Mouse (Mus musculus): ENCODE data around the gene 4930562C15Rik.
"Not testable (repeated sequence)": the region's sequence is repeated elsewhere in the genome, so short reads cannot be mapped to it uniquely, and the experiment has no call there.

The 4930562C15Rik gene

DNA sequence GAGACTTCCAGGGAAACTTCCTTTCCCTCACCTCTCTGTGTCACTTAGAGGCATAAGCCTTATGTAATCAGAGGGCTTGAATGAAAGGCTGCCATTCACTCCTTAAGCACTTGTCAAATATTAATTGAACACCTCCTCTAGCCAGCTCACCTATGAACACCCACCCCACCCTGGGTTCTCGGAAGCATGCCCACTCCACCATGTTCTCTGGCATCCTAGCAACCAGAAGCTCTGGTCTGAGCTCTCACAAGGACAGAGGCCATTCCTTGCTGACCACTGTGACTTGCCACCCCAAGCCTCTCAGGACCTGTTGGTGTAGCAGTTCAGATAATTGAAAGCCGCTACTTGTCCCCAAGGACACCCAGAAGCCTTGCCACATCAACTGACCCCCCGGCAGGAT lies at the start of gene 4930562C15Rik:
TSS of gene 4930562C15Rik (plus strand) at position 226 of the 400 bp plus-strand sequence.
- DNase-seq (ENCODE audit: low spot score) = no peak

GRCm38 (mm10) chr16:4785706-4786105 lies 49.5 kb upstream of the 4930562C15Rik start:
- DNase-seq (ENCODE audit: low spot score) = peak; percentile 22

- no peak for DNase-seq (ENCODE audit: low spot score)
Measured at GRCm38 (mm10) chr16:4788176-4788575, 47.0 kb upstream of the 4930562C15Rik start.

DNA sequence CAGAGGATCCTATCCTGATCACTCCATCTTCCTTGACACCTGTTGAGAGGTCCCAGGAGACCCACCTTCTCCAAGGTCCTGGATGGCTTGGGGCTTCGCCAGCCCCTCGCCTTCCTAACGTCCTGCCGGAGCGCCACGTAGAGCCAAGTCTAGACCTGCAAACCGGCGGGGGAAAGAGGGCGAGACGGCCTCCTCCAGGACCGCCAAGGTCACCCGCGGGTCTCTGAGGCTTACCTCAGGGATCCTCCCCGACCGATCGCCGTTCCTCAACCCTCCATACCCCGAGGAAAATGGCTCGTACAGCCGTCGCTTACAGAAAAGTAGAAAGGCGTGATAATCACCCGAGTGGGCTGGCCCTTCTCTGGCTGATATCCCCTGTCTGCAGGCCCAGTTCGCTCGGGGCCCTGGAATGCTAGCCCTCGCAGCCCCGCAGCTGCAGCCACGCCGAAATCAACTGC lies 45.9 kb upstream of the 4930562C15Rik start:
- peak; percentile 40 for DNase-seq (ENCODE audit: low spot score)

DNA sequence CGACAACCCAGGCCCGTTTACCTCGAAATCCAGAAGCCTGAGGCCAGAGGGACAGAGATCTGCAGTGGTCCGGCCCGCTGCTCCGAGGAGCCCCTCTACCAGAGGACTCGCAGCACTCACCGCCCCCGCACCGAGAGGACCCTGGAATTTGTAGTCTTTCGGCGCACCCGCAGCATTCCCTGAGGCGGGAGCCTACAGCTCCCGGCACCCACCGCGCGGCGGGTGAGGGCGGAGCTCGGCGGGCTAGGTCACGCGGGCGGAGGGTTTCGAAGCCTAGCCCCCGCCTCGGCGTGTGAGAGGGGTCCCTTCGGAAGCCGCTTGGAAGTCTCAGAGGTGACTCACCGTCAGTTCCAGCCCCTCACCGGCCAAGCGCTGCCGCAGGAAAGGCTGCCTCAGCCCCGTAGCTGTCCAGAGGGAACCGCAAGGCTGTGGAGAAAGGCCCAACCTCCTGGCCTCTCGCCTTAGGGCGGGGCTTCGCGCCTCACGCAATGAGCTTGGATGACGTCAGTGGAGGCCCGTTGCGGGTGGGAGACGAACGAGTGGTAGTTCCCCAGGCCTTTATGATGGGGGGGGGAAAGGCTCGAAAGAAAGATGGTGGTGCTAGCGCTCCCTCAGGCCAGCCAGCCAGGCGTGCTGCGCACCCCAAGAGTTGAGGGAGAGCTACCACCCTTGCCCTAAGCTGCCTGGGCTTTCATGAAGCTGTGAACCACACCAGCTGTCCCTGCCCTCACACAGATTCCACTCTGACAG lies 45.2 kb upstream of the 4930562C15Rik start, which contains the start of gene Cdip1:
TSS of gene Cdip1 (minus strand) at position 483 of the 750 bp plus-strand sequence.
- peak; percentile 95 for DNase-seq (ENCODE audit: low spot score)

GRCm38 (mm10) chr16:4791332-4791731 lies 43.9 kb upstream of the 4930562C15Rik start:
- peak; percentile 27 for DNase-seq (ENCODE audit: low spot score)

DNA sequence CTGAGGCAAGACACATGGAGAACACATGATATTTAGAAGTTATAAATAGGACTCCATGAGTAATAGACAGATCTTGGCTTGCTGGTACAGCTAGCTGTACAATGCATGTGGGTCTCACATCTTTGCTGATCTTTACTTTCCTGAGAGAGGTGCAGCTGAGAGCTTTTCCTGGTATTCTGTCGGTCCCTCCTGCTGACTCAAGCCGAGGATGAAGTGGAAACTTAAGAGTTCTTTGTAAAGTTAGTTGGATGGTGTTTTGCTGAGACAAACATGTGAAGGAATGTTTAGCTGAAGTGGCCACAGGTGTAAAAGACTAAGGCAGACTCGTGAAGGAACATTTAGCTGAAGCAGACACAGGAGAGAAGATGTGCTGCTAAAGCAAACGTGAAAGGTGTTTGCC lies 38.6 kb upstream of the 4930562C15Rik start:
- no peak for DNase-seq (ENCODE audit: low spot score)

- no peak for DNase-seq (ENCODE audit: low spot score)
Measured at GRCm38 (mm10) chr16:4818349-4818748, 16.9 kb upstream of the 4930562C15Rik start.

GRCm38 (mm10) chr16:4824466-4824865 lies 10.8 kb upstream of the 4930562C15Rik start:
- not testable (repeated sequence) for DNase-seq (ENCODE audit: low spot score)

- no peak for DNase-seq (ENCODE audit: low spot score)
Measured at GRCm38 (mm10) chr16:4827639-4828038, 7.6 kb upstream of the 4930562C15Rik start.

GRCm38 (mm10) chr16:4829271-4829900 lies 5.8 kb upstream of the 4930562C15Rik start:
- DNase-seq (ENCODE audit: low spot score) = no peak

DNA sequence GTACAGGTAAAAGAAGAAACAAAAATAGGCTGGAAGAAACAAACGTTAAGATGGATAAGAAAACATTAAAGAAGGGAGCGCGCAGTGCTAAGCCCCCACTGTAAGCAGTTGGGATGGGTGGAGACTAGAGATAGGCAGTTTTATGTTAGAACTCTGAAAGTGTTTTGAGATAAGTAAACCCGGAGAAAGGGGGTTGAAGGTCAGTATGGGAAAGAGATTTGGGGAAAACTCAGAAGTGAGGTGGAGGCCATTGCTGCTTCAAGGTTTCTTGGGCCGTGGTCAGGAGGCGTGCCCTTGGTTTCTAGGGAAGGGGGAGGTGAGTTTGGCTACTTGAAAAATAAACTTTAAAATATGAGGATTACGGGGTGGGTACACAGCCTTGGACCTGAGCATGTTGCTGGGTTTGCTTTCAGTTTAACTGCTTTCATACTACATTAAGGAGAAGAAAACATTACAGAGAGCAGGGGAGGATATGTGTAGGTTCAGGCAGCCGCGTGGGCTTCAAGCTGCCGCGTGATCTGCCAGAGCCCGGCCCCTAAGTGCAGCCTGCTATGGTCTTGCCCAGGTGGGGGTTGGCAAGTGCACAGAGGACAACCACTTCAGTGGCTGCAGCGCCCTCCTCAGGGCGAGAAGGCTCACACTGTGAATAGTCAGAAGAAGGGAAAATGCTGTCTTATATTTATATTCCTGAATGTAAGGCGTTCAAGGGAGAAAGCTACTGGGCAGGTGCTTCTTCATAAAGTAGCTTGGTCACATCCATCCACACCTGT lies 3.4 kb upstream of the 4930562C15Rik start:
- no peak for DNase-seq (ENCODE audit: low spot score)

GRCm38 (mm10) chr16:4833858-4834257 lies 1.4 kb upstream of the 4930562C15Rik start:
- no peak for DNase-seq (ENCODE audit: low spot score)

DNA sequence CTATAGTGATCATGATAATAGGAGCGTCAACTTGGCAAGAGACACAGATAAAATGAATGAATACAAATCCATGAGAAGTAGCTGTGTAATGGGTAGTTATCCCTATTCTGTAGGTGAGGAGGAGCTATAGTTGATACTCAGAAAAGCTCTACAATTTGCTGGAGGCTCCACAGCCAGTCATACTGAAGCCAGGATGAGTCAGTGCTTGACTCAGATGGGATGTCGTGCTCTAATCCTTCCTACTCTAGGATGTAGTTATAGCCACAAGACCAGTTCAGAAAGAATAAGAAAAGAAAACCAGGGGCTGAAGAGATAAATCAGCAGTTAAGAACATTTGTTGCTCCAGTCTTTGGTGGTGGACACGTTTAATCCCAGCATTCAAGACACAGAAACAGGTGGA lies 2.4 kb downstream of the 4930562C15Rik start:
- DNase-seq (ENCODE audit: low spot score) = no peak

GRCm38 (mm10) chr16:4839552-4839951 lies 4.3 kb downstream of the 4930562C15Rik start:
- DNase-seq (ENCODE audit: low spot score) = no peak

DNA sequence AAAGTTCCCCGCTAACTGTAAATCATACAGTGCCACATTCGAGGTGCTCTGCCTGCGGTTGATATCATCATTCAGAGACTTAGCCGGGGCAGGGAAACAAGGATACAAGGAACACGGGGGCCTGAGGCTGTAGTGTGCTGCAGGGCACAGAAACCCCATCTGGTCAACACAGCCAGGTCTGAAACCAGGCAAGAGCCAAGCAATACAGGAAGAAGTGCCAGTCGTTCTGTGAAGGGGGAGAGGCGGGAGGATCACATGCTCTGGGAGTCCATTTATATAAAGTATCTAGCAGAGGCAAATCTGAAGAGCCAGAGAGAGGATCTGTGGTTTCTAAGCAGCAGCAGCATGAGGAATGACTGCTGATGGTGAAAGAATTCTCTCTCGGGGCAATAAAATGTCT lies 5.0 kb downstream of the 4930562C15Rik start:
- DNase-seq (ENCODE audit: low spot score) = no peak

GRCm38 (mm10) chr16:4847041-4847440 lies 11.8 kb downstream of the 4930562C15Rik start:
- no peak for DNase-seq (ENCODE audit: low spot score)

DNA sequence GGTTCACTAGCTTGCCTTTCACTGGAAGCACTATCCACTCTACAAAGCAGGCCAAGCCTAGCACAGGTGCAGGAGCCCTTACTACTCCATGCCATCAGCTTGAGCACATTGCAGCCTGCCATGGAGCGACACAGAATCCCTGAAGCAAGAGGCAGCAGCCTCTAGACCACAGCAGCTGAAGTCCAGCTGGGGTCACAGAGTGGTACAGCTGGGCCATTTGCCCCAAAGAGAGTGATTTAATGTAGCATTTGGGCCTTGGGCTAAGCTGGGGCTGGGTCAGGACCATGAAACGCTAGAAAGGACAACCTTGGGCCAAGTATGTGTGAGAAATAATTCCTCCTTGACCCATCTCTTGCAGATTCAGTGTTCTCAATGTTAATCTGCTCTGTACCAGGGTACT lies 12.9 kb downstream of the 4930562C15Rik start:
- no peak for DNase-seq (ENCODE audit: low spot score)

GRCm38 (mm10) chr16:4850361-4850760 lies 15.1 kb downstream of the 4930562C15Rik start:
- no peak for DNase-seq (ENCODE audit: low spot score)

- DNase-seq (ENCODE audit: low spot score) = no peak
Measured at GRCm38 (mm10) chr16:4850938-4851628, 15.9 kb downstream of the 4930562C15Rik start.

GRCm38 (mm10) chr16:4855046-4855650 lies 19.9 kb downstream of the 4930562C15Rik start:
- DNase-seq (ENCODE audit: low spot score) = no peak

DNA sequence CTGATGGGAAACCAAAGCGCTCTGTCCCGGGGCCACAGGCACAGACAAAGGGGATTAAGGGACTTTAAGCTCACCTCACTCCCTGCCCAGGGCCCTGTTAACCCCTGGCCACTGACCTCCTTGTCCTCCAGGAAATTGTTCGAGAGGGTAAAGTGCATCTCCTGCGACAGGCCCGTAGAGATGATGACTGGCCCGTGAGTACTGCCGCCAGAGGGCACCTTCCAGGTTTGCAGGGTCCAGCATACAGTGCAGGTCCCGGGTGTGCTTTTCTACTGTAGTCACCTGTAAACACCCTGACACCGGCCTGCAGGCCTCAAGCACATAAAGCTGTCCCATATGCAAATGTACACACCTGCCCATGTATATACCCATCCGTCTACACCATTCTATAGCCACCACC lies 26.2 kb downstream of the 4930562C15Rik start:
- DNase-seq (ENCODE audit: low spot score) = no peak
